Mouse (Mus musculus): ENCODE data around the gene Gm11034. TPM values are rescaled to one million over a fixed set of nuclear protein-coding genes. Genes with fewer than 3 reads are reported as not detected.

Gm11034 gene
- not detected for total RNA-seq (2021)

DNA sequence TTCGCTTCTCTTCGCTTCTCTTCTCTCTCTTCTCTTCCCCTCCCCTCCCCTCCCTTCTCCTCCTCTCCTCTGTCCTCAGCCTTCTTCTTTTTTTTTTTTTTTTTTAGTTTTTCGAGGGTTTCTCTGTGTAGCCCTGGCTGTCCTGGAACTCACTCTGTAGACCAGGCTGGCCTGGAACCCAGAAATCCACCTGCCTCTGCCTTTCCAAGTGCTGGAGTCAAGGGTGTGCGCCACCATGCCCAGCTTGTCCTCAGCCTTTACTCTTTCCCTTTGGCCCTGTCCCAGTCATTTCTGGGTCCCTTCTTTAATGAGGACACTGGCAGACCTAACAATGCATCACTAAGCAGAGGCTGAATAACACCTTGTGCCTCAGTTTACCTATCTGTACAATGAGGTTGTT, at the start of gene Gm11034:
Gm11034 (minus strand) TSS at position 101 of the 400 bp plus-strand sequence.
- DNase-seq: no peak

DNA sequence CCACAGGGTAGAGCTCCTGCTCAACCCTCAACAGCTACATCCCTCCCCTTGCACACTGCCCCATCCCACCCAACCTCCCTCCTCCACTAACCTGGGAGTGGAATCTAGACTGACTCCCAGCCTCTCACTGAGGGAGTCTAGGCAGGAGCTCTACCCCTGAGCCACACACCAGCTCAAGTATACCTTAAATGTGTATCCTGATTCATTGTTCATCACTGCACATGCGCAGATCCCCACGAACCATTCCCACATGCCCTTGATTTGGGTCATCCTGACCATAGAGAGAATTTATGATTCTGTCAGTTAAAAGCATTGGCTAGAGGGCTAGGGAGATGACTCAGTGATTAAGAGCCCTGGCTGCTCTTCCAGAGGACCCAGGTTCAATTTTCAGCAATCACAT, 49.3 kb upstream of the Gm11034 start:
- DNase-seq: no peak

DNA sequence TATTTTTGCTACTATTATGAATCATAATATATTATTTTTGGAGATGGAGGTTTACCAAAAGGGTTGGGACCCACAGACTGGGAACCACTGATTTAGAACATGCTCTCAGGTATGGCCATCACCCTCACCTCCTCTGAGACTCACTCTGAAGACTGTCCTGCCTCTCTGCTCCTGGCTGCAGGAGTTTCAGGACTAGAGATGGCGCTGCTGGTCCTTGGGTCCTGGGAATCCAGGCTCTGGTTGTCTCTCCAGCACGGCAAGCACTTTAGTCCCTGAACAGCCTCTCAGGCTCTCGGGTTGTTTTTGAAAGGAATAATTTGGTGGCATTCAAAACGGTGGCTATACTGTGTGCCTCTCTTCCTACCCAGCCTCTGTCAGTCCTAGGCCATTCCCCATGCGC, 48.4 kb upstream of the Gm11034 start:
- DNase-seq: peak; percentile 62

- DNase-seq: no peak
Measured at GRCm38 (mm10) chr8:72261431-72261830, 48.0 kb upstream of the Gm11034 start.

- peak; percentile 73 for DNase-seq
Measured at GRCm38 (mm10) chr8:72261019-72261418, 47.6 kb upstream of the Gm11034 start.

DNA sequence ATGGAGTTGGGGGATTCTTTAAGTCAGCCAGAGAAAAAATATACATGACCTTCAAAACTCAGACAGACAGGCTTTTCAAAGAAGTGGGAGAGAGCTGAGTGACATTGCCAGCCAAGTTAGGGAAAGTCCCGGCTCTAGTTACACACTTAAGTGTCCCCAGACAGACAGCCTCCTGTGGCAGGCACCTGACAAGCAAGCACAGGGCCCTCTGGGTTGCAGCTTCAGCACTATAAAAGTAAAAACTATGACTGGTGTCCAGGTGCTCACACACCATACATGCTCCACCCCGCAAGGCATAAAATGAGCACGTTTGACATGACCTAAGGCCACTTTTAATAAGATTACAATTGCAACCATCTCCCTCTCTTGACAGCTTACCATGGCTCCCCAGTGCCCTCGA, 47.1 kb upstream of the Gm11034 start:
- DNase-seq: no peak

DNA sequence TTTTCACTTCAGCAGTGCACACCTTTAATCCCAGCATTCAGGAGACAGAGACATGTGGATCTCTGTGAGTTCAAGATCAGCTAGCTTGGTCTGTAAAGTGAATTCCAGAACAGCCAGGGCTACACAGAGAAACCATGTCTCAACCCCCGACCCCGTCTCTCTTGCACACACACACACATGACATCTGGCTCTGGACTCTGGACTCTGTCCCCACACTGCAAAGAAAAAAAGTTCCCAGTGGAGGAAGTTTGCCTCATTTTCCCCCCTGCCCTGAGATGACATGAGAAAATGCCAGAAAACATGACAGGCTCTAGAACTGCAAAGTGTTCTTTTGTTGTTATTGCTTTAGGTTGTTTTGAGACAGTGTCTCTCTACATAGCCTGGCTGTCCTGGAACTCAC, 46.4 kb upstream of the Gm11034 start:
- no peak for DNase-seq

DNA sequence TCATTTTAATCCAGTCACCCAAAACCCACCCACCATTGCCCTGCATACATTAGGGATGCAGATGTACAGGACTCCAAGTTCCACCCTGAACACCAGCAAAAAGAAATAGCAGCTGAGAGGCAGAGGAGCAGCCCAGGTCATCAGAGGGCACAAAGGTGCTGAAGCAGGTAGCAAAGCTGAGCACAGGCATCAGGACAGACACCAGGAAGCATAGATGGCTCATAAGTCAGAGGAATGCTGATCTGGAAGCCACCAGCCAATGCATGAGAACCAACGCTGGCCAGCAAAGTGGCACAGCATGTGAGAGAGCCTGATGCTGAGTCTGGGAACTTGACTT, 44.4 kb upstream of the Gm11034 start:
- DNase-seq: no peak

- peak; percentile 72 for DNase-seq
Measured at GRCm38 (mm10) chr8:72257171-72257901, 43.9 kb upstream of the Gm11034 start.

- DNase-seq: no peak
Measured at GRCm38 (mm10) chr8:72244610-72245009, 31.2 kb upstream of the Gm11034 start.

- DNase-seq: no peak
Measured at GRCm38 (mm10) chr8:72242226-72242625, 28.8 kb upstream of the Gm11034 start.

- DNase-seq: peak; percentile 28
Measured at GRCm38 (mm10) chr8:72240951-72241350, 27.5 kb upstream of the Gm11034 start.

- DNase-seq: no peak
Measured at GRCm38 (mm10) chr8:72240403-72240763, 26.9 kb upstream of the Gm11034 start.

GRCm38 (mm10) chr8:72239499-72240402, 26.3 kb upstream of the Gm11034 start, which contains the start of gene Ap1m1:
Gene Ap1m1 (plus strand): TSS chr8:72240018.
- peak; percentile 98 for DNase-seq

- no peak for DNase-seq
Measured at GRCm38 (mm10) chr8:72222656-72223055, 9.2 kb upstream of the Gm11034 start.

GRCm38 (mm10) chr8:72220758-72221157, 7.3 kb upstream of the Gm11034 start:
- DNase-seq: no peak

DNA sequence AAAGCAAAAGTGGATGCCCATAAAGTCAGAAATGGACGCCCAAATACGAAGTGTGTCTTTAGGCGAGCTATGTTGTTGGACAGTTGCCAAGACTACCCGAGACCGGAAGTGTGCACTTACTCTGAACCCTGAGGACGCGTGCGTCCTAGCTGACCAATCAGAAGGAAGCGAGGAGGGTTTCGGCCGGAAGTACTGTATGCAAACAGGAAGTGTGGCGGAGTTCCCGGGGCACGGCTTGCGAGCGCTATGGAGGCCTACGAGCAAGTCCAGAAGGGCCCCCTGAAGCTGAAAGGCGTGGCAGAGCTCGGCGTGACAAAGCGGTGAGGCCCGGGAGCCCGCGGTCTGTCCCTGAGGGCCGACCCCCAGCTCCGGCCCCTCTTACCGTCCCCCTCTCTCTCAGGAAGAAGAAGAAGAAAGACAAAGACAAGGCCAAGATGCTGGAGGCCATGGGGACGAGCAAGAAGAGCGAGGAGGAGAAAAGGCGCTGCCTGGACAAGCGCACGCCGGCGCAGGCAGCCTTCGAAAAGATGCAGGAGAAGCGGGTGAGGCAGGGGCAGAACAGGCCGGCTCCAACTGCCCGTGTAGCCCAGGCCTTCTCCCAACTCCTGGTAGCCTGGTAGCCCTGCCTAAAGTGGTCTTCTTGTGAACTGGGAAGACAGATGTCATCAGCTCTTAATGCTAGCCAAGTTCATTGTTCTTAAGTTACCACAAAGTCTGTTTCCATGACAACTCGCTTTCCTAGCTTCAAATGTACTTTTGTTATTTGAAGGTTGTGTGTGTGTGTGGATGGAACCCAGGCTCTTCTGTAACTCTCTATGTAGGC, 6.3 kb upstream of the Gm11034 start, which contains the start of gene Fam32a:
Fam32a (plus strand) TSS at position 190 of the 823 bp plus-strand sequence.
- peak; percentile 92 for DNase-seq

DNA sequence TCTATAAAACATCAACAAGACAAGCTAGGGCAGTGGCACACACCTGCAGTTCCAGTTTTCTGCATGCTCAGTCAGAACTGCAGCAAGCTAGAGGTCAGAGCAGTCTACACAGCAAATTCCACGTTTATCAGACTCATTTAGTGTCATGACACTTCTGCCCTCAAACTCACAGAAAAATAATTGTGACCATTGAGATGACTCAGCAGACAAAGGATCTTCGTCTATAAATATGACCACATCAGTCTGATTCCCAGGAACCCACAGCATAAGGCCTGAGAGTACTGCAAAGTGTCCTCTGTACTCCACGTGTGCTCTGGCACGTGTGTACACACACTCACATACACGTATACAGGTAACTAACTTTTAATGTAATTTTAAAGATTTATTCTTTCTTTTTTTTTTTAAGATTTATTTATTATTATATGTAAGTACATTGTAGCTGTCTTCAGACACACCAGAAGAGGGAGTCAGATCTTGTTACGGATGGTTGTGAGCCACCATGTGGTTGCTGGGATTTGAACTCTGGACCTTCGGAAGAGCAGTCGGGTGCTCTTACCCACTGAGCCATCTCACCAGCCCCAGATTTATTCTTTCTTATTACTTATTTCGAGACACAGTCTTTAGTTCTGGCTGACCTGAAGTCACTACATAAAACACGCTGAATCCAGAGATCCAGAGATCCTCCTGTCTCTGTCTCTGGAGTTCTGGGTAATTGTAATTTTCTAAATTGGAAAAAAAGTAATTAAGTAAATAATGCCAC, 5.5 kb upstream of the Gm11034 start:
- DNase-seq: no peak

- no peak for DNase-seq
Measured at GRCm38 (mm10) chr8:72215871-72216270, 2.4 kb upstream of the Gm11034 start.

GRCm38 (mm10) chr8:72215060-72215459, 1.6 kb upstream of the Gm11034 start:
- peak; percentile 10 for DNase-seq

- no peak for DNase-seq
Measured at GRCm38 (mm10) chr8:72212751-72213150, 685 bp downstream of the Gm11034 start, which contains the start of gene Cib3. Gene Cib3 (minus strand): TSS chr8:72212837.

DNA sequence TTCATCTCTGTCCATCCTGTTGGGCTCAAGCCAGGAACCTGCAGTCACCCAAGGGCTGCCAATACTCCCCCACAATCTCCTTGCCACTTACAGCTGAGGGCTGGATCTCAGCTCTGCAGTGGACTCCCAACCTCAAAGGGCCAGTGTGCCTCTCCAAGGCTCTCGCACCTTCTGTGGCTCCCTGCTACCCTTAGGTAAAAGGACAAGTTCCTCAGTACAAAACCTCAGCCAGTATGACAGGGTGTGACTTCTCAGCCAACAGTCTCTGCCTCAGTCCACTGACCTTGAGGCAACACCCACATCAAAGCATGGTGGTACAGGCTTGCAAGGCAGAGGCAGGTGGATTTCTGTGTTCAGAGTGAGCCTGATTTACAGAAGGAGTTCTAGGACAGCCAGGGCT, 1.6 kb downstream of the Gm11034 start:
- no peak for DNase-seq
